Mouse (Mus musculus): ENCODE data around the gene Slk.

GRCm38 (mm10) chr19:47549584-47549983 is 29.9 kb upstream of the Slk start:
- TF ChIP-seq POLR2A (IDR thresholded peaks at IDR 0.05; ENCODE audit: insufficient read depth, low read length) (no peak), CTCF (IDR thresholded peaks at IDR 0.05; ENCODE audit: low read depth, low read length) (no peak), EP300 (IDR thresholded peaks at IDR 0.05; ENCODE audit: insufficient read depth, low read depth, low read length) (no peak)

Data from ES-Bruce4 (cell line).